Mouse (Mus musculus): Measurements from ENCODE around the gene Ddx55.

GRCm38 (mm10) chr5:124535016-124535415 lies 17.6 kb upstream of the Ddx55 start:
- no peak for TF ChIP-seq EP300 (optimal IDR thresholded peaks at IDR 0.05)
- no peak for TF ChIP-seq CTCF (IDR thresholded peaks at IDR 0.05; ENCODE audit: low read depth)

Measured in stomach, postnatal 0 days (tissue).